Mouse (Mus musculus) testis, adult 2 months (tissue): ENCODE data around the gene Ift57. TPM values are rescaled to one million over a fixed set of nuclear protein-coding genes. Genes with fewer than 3 reads are reported as not detected.

ENCODE experiments used
- H3K27ac ChIP-seq: fragments of 200-500 bp; 2 replicates; pipeline ENCODE4 v1.5.1; 2012; ENCODE audit warnings: low read depth, low read length; ENCODE audit not compliant: control insufficient read depth, insufficient read depth
- H3K27me3 ChIP-seq: fragments of 200-500 bp; 2 replicates; pipeline ENCODE4 v1.6.1; 2012; ENCODE audit warnings: mild to moderate bottlenecking, low read length, moderate library complexity; ENCODE audit not compliant: control insufficient read depth, insufficient read depth
- H3K36me3 ChIP-seq: fragments of 200-500 bp; 2 replicates; pipeline ENCODE4 v1.6.1; 2012; ENCODE audit warnings: mild to moderate bottlenecking, low read length; ENCODE audit not compliant: control insufficient read depth, insufficient read depth
- H3K4me1 ChIP-seq: fragments of 200-500 bp; 2 replicates; pipeline ENCODE4 v1.6.1; 2012; ENCODE audit warnings: low read length; ENCODE audit not compliant: control insufficient read depth, insufficient read depth
- H3K4me3 ChIP-seq: fragments of 200-500 bp; 2 replicates; pipeline ENCODE4 v1.5.1; 2012; ENCODE audit warnings: low read depth, mild to moderate bottlenecking, low read length, moderate library complexity, mixed read lengths; ENCODE audit not compliant: control insufficient read depth
- CTCF ChIP-seq: fragments of 200-500 bp; IDR thresholded peaks from 2 replicates; pipeline ENCODE4 v1.5.1; 2012; ENCODE audit warnings: low read depth, mild to moderate bottlenecking, inconsistent platforms, low read length, moderate library complexity; ENCODE audit not compliant: control insufficient read depth, insufficient read depth, insufficient replicate concordance
- POLR2A ChIP-seq: fragments of 200-500 bp; IDR thresholded peaks from 2 replicates; pipeline ENCODE4 v1.6.1; 2012; ENCODE audit warnings: low read depth, mild to moderate bottlenecking, inconsistent platforms, low read length, moderate library complexity; ENCODE audit not compliant: control insufficient read depth
- polyA plus RNA-seq: library from polyadenylated mRNA; depleted of rRNA; stranded (reverse); fragments of >200 nt; gene quantifications from 2 replicates; pipeline ENCODE4 v1.2.3, GENCODE M21; 2012

The Ift57 gene
- polyA plus RNA-seq, 1 experiment, result 26.4 TPM

DNA sequence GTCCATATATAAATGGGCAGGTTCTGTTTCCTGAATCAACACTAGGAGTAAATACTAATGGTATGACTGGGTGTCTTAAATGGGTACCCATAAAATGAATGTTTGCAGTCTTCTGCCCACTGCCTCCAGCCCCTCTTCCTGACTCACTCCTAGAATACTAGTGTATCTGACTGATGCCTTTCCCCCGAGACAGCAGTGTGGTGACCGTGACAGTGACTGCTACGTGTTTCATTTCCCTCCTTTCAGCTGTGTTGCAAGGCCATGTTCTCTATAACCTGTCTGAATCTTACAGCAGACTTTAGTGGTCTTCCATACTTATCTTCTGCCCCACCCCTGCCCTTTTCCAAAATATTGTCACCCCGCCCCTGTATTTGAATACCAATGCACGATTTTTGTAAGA, 25.2 kb downstream of the Ift57 start:
- H3K27ac ChIP-seq, result no peak overlapping the region
- H3K36me3 ChIP-seq, result no peaks in the 10 kb centered on the region
- TF ChIP-seq CTCF (no peak), POLR2A (no peak)
- H3K4me3 ChIP-seq, result no peak overlapping the region
- no peaks in the 10 kb centered on the region for H3K27me3 ChIP-seq
- no peaks in the 10 kb centered on the region; the same call in 1 of the 2 replicates for H3K4me1 ChIP-seq

DNA sequence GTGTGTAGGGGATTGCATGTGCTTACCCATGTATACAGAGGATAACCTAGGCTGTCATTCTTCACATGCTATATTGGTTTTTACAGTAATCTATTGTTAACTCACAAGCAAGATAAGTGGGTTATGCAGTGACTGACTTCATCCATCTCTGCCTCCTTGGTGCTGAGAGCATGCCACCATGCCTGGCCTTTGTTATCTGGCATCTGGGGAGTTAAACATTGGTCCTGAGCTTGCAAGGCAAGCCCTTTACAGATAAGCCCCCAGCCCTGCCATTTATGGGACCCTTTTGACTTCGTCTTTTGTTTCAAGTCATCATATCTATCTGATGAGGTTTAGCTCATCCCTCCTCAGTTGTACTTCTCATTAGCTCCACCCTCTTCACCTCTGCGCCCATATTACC, 25.9 kb downstream of the Ift57 start:
- Histone ChIP-seq H3K36me3 (no peaks in the 10 kb centered on the region), H3K4me1 (no peaks in the 10 kb centered on the region), H3K27me3 (no peaks in the 10 kb centered on the region), H3K27ac (no peak overlapping the region), H3K4me3 (no peak overlapping the region)
- TF ChIP-seq CTCF, result no peak
- no peak for TF ChIP-seq POLR2A

DNA sequence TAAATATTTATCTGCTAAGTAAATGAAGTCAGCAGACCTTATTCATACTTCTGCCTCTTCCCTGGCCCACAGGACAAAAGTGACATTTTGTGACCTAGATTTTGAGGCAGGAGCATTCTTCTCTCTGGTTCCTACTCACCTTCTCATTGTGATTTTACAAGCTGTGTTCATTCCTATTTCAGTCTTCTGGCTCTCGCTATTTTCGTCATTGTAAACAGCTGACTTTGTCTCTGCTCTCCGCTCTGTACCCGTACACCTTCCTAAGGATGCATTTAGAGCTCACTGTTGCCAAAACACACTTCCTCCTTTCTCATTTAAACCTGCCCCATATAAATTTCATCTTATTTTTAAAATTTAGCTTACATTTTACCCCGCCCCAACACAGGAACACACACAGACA, 26.4 kb downstream of the Ift57 start:
- TF ChIP-seq CTCF, result no peak
- no peak for TF ChIP-seq POLR2A
- Histone ChIP-seq H3K27me3 (no peaks in the 10 kb centered on the region), H3K27ac (no peak overlapping the region), H3K4me1 (no peaks in the 10 kb centered on the region), H3K4me3 (no peak overlapping the region), H3K36me3 (no peaks in the 10 kb centered on the region)

DNA sequence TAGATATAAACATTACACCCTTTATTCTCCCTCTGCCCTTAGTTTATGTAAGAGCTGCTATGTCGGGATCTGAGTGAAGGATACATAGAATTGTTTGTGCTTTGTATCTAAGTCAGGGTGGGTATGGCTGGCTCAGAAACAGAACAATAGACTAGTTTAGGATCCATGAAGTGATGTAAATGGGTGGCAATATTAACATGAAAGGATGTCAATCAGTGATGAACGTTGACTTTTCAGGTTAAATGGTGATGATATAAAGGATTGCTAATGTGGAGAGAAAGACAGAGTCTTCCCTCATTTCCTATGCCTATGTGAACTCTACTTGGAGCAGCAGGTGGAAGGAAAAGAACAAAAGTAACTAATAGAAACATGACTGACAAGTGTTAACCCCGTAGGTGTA, 27.2 kb downstream of the Ift57 start:
- no peak overlapping the region for H3K4me3 ChIP-seq
- H3K4me1 ChIP-seq, result no peaks in the 10 kb centered on the region
- no peaks in the 10 kb centered on the region for H3K27me3 ChIP-seq
- TF ChIP-seq POLR2A (no peak), CTCF (no peak)
- H3K36me3 ChIP-seq, result no peaks in the 10 kb centered on the region
- no peak overlapping the region for H3K27ac ChIP-seq

DNA sequence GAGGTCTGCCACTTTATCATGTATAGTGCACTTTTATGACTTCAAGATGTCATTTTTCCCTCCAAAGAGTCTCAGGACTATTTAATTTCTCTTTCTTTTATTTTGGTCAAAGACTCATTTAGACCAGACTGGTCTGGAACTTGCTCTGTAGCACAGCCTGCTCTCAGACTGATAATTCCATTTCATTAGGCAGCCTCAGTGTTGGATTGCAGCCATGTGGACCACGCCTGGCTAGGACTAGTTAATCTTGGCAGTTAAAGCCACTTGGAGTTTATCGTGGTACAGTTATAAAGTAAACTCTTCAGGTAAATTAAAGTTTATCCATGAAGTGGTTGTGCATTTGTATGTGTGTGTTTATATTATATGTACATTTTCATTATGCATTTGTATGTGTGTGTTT, 27.7 kb downstream of the Ift57 start:
- no peak for TF ChIP-seq POLR2A
- TF ChIP-seq CTCF, result no peak
- Histone ChIP-seq H3K27ac (no peak overlapping the region), H3K36me3 (no peaks in the 10 kb centered on the region)

DNA sequence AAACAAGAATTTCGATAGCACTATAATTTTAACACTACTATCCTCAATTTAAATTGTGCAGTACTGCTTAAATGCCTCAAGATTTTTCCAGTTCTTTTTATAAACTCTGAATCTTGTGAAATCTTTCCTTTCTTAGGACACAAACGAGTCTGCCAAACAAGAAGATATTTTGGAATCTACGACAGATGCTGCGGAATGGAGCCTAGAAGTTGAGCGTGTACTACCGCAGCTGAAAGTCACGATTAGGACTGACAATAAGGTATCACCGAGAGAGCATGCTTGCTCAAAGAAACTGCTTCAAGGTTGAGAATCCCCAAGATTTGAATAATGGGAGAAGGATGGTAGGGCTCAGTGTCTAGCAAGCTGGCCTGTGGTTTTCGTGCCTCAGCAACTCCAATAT, 37.5 kb downstream of the Ift57 start:
- H3K27me3 ChIP-seq, result no peaks in the 10 kb centered on the region
- no peaks in the 10 kb centered on the region for H3K36me3 ChIP-seq
- H3K4me3 ChIP-seq, result no peak overlapping the region
- H3K4me1 ChIP-seq, result no peaks in the 10 kb centered on the region
- H3K27ac ChIP-seq, result no peak overlapping the region
- TF ChIP-seq CTCF, result no peak
- no peak for TF ChIP-seq POLR2A

More for the DNA sequence above, 27.7 kb downstream of the Ift57 start:
- no peaks in the 10 kb centered on the region for H3K27me3 ChIP-seq
- no peaks in the 10 kb centered on the region for H3K4me1 ChIP-seq
- no peak overlapping the region for H3K4me3 ChIP-seq

DNA sequence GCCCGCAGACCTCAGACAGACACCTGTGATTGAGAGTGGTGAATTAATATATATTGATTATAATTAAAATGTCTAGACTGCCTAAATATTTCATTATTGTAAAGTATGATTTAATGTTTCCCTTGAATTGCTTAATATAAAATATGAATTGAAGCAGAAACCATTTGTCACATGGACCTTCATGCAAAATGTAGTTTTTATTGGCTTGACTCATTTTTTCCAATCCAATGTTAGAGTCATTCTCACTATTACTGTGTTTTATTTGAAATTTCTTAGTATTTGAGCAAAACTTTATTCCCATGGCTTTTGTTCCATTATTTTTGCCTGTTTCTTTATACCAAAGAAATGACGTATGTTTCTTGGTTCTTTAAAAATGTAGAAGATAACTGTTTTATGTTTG, 48.3 kb downstream of the Ift57 start:
- no peaks in the 10 kb centered on the region for H3K4me1 ChIP-seq
- no peaks in the 10 kb centered on the region for H3K27me3 ChIP-seq
- H3K4me3 ChIP-seq, result no peak overlapping the region
- no peak for TF ChIP-seq POLR2A
- no peak for TF ChIP-seq CTCF
- no peak overlapping the region for H3K27ac ChIP-seq
- H3K36me3 ChIP-seq, result no peaks in the 10 kb centered on the region

DNA sequence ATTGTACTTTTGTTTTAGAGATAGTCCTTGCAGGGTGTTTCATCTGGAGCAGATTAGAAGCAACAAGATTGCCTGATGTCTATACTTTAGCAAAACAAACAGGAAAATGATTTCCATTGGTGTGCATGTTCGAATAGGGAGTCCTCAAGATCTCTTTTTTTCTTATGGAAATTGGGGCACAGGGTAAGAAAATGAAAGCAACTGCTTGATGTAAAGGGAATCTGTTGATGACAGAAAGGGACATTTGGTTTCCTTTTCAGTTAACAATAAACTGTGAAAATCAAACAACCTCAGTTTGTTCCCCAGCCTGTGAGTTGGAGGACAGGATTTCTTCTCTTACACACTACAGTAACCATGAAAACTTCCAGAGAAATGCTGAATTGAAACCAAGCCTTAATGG, 53.9 kb downstream of the Ift57 start:
- TF ChIP-seq POLR2A (no peak), CTCF (no peak)

More for the DNA sequence above, 53.9 kb downstream of the Ift57 start:
- Histone ChIP-seq H3K27me3 (no peaks in the 10 kb centered on the region), H3K4me3 (no peak overlapping the region), H3K36me3 (no peaks in the 10 kb centered on the region; the same call in 1 of the 2 replicates), H3K4me1 (no peaks in the 10 kb centered on the region), H3K27ac (no peak overlapping the region)
